Mouse (Mus musculus): ENCODE measurements around the gene Zbtb9. TPM values are rescaled to one million over a fixed set of nuclear protein-coding genes. Genes with fewer than 3 reads are reported as not detected.

Gene Zbtb9
- polyA plus RNA-seq, 1 experiment from 2014 or later = 13.7 TPM

GRCm38 (mm10) chr17:27056170-27056569 lies 83.2 kb downstream of the Zbtb9 start:
- no peak overlapping the region for H3K4me3 ChIP-seq (ENCODE audit: low read depth, low read length)
- under 1% methylated on average over 13 of the region's 13 CpGs for WGBS
- H3K9me3 ChIP-seq (ENCODE audit: control insufficient read depth, low read length) = no peaks in the 10 kb centered on the region
- DNase-seq (ENCODE audit: low spot score) (peak; percentile 72), ATAC-seq (replicated peaks; ENCODE audit: low FRiP score) (no peak)
- H3K27me3 ChIP-seq (ENCODE audit: control insufficient read depth, insufficient read depth, low read length) = peaks cover 34% of the 10 kb centered on the region
- H3K4me1 ChIP-seq (replicated peaks; ENCODE audit: control insufficient read depth, insufficient read depth, low read length) = peaks cover 9% of the 10 kb centered on the region
- H3K27ac ChIP-seq (ENCODE audit: low read depth, low read length) = no peak overlapping the region
- peak overlapping the region; percentile 19; the same call in 1 of the 2 replicates for H3K4me2 ChIP-seq (ENCODE audit: low read depth, low read length, severe bottlenecking)
- H3K36me3 ChIP-seq (ENCODE audit: control insufficient read depth, insufficient read depth, low read length) = no peaks in the 10 kb centered on the region
- H3K9ac ChIP-seq (ENCODE audit: low read length) = no peak overlapping the region

- Histone ChIP-seq H3K4me1 (replicated peaks; ENCODE audit: control insufficient read depth, insufficient read depth, low read length) (peaks cover 9% of the 10 kb centered on the region), H3K27ac (ENCODE audit: low read depth, low read length) (no peak within 1 kb of the TSS), H3K36me3 (ENCODE audit: control insufficient read depth, insufficient read depth, low read length) (no peaks in the 10 kb centered on the region), H3K4me3 (ENCODE audit: low read depth, low read length) (peak within 1 kb of the TSS; percentile 39), H3K4me2 (ENCODE audit: low read depth, low read length, severe bottlenecking) (peak within 1 kb of the TSS; percentile 69), H3K9ac (ENCODE audit: low read length) (peak within 1 kb of the TSS; percentile 16; the same call in 1 of the 2 replicates), H3K9me3 (ENCODE audit: control insufficient read depth, low read length) (no peaks in the 10 kb centered on the region), H3K27me3 (ENCODE audit: control insufficient read depth, insufficient read depth, low read length) (peaks cover 34% of the 10 kb centered on the region)
- under 1% methylated on average over 66 of the region's 66 CpGs for WGBS
- ATAC-seq (replicated peaks; ENCODE audit: low FRiP score) = no peak
- peak; percentile 70 for DNase-seq (ENCODE audit: low spot score)
Observed at GRCm38 (mm10) chr17:27056812-27057516, 84.0 kb downstream of the Zbtb9 start, which contains the start of gene Itpr3. Itpr3 (plus strand) TSS chr17:27057304.

GRCm38 (mm10) chr17:27057517-27058055 lies 84.6 kb downstream of the Zbtb9 start:
- Histone ChIP-seq H3K9me3 (ENCODE audit: control insufficient read depth, low read length) (no peaks in the 10 kb centered on the region), H3K4me2 (ENCODE audit: low read depth, low read length, severe bottlenecking) (peak overlapping the region; percentile 69), H3K27ac (ENCODE audit: low read depth, low read length) (no peak overlapping the region), H3K9ac (ENCODE audit: low read length) (no peak overlapping the region), H3K4me3 (ENCODE audit: low read depth, low read length) (peak overlapping the region; percentile 39), H3K36me3 (ENCODE audit: control insufficient read depth, insufficient read depth, low read length) (no peaks in the 10 kb centered on the region), H3K4me1 (replicated peaks; ENCODE audit: control insufficient read depth, insufficient read depth, low read length) (peaks cover 9% of the 10 kb centered on the region), H3K27me3 (ENCODE audit: control insufficient read depth, insufficient read depth, low read length) (peaks cover 34% of the 10 kb centered on the region)
- DNase-seq (ENCODE audit: low spot score) = no peak
- no peak for ATAC-seq (replicated peaks; ENCODE audit: low FRiP score)
- WGBS = 1% methylated on average over 24 of the region's 24 CpGs

Small RNA genes within 50 kb of the gene (microRNA-seq; reads per million reads assigned to microRNA genes)
- not detected for gene Mir3083 (ENCODE audit: insufficient number of aligned reads)
- gene Mir6968 (ENCODE audit: insufficient number of aligned reads) = not detected

Other genes starting within 250 kb of the Zbtb9 start
- gene Bnip1, start 192.1 kb upstream of the Zbtb9 start, polyA plus RNA-seq (2014; fragmentation: Nextera tagmentation; extraction: Ambion mirVana) = 46.1 and 49.7 TPM in 2 replicates
- not detected in 2 replicates for gene Nkx2-5, start 128.2 kb upstream of the Zbtb9 start, polyA plus RNA-seq (2014; fragmentation: Nextera tagmentation; extraction: Ambion mirVana)
- gene Kifc5b, start 56.1 kb upstream of the Zbtb9 start, polyA plus RNA-seq (2014; fragmentation: Nextera tagmentation; extraction: Ambion mirVana) = 11.1 and 11.3 TPM in 2 replicates
- 4.5 and 4.9 TPM in 2 replicates for gene Phf1, start 40.1 kb upstream of the Zbtb9 start, polyA plus RNA-seq (2014; fragmentation: Nextera tagmentation; extraction: Ambion mirVana)
- 141 and 154 TPM in 2 replicates for gene Cuta, start 33.6 kb upstream of the Zbtb9 start, polyA plus RNA-seq (2014; fragmentation: Nextera tagmentation; extraction: Ambion mirVana)
- gene Syngap1, start 31.9 kb upstream of the Zbtb9 start, polyA plus RNA-seq (2014; fragmentation: Nextera tagmentation; extraction: Ambion mirVana) = 3.2 and 4.2 TPM in 2 replicates
- gene Bak1, start 55.8 kb downstream of the Zbtb9 start, polyA plus RNA-seq (2014; fragmentation: Nextera tagmentation; extraction: Ambion mirVana) = 6.6 and 7.6 TPM in 2 replicates
- gene Itpr3, start 84.1 kb downstream of the Zbtb9 start, polyA plus RNA-seq (2014; fragmentation: Nextera tagmentation; extraction: Ambion mirVana) = 1.7 and 2.2 TPM in 2 replicates
- gene Uqcc2, start 160.7 kb downstream of the Zbtb9 start, polyA plus RNA-seq (2014; fragmentation: Nextera tagmentation; extraction: Ambion mirVana) = 330 and 336 TPM in 2 replicates
- 0.08 and 0.19 TPM in 2 replicates for gene Ip6k3, start 194.6 kb downstream of the Zbtb9 start, polyA plus RNA-seq (2014; fragmentation: Nextera tagmentation; extraction: Ambion mirVana)
- gene Lemd2, start 231.3 kb downstream of the Zbtb9 start, polyA plus RNA-seq (2014; fragmentation: Nextera tagmentation; extraction: Ambion mirVana) = 18.1 and 27.8 TPM in 2 replicates

Measured in forebrain, embryonic 11.5 days (tissue).